Mouse (Mus musculus) adrenal gland, postnatal 25 days (tissue): ENCODE data around the gene Krt26. TPM values are rescaled to one million over a fixed set of nuclear protein-coding genes. Genes with fewer than 3 reads are reported as not detected.

Experiments used
- DNase-seq: peaks from one replicate; pipeline ENCODE4 v3.0.0; 2021; ENCODE audit warnings: mixed read lengths
- total RNA-seq: library from RNA; stranded (reverse); gene quantifications from 2 replicates; pipeline ENCODE4 v1.2.3, GENCODE M21; 2021

Gene Krt26
- total RNA-seq, 1 experiment from 2014 or later: not detected

DNA sequence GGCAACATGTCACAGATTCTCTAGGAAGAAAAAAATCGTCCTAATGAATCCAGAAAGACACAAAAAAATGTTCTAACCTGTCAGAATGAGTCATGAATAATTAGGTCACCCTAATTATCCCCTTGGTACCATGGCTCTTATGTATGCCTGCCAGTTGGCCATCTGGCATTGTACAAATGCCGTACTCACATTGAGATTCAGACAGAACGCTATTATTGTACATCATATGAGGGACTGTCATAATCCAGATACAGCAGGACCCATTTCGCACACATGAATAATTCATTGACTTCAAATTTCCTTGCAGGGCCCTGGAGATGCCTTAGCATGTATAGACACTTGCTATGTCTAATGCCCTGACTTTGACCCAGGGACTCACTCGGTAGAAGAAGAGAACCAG lies 53.8 kb downstream of the Krt26 start:
- no peak for DNase-seq

DNA sequence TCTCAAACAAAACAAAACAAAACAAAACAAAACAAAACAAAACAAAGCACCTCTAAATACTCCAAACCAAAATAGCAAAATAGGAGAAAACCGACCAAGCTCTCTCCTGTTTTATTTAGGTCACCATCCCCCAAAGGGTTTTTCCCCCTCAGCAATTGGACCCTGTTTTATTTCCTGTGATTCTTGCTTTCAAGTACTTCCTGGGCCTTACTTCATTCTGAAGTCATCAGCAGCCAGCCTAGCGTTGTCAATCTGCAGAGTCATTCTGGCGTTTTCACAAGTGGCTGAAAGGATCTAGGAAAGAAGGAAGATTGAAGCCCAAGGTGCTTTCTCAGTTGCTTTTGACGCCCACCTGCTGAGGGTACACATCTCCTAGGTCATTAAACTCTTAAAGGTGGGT lies 54.4 kb downstream of the Krt26 start:
- DNase-seq: no peak

DNA sequence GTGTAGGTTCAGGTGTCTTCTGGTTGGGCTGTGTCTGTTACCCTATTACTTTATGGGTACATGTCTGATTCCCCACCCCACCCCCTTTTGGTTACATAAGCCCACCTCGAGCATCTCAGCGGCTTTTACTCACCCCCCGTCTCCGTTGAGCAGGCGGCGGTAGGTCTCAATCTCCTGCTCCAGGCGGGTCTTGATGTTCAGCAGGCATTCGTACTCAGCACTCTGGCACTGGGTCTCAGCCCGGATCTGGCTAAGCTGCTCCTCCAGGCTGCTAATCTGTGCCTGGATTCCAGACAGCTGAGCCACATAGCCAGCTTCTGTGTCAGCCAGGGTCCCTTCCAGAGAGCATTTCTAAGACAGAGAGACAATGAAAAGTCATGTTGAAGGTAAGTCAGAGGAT lies 56.6 kb downstream of the Krt26 start:
- no peak for DNase-seq

DNA sequence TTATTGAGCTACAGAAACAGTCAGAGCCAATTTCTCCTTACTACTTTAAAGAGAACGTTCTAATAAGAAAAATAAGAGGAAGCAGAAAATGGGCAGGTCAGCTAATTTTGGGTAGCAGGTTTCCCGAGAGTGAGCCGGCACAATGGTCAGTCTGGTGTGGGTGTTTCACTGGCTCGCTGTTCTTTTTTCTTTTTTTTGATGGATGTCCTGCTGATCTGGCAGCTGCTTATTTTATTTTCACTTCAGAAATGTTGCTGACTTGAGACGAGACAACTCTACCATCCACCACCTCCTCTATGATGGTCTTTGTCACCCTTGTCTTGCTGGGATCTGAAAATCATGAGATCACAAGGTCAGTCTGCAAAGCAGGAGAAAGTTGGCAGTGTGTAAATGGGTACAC lies 57.8 kb downstream of the Krt26 start:
- DNase-seq: no peak

Other genes with a start within 250 kb of the Krt26 start
- gene Tns4, start 248.7 kb downstream of the Krt26 start, total RNA-seq: 0.12 TPM in 1 of 2 replicates, not detected in the other
- gene Ccr7, start 182.9 kb downstream of the Krt26 start, total RNA-seq: 0.21 TPM in 1 of 2 replicates, not detected in the other
- gene Smarce1, start 106.9 kb downstream of the Krt26 start, total RNA-seq: 63.5 and 101 TPM in 2 replicates
- gene Krt222, start 93.9 kb downstream of the Krt26 start, total RNA-seq: 1.4 and 2.4 TPM in 2 replicates
- not detected in 2 replicates for gene Krt24, start 52.7 kb downstream of the Krt26 start, total RNA-seq
- not detected in 2 replicates for gene Krt25, start 15.0 kb downstream of the Krt26 start, total RNA-seq
- gene Krt27, start 13.1 kb upstream of the Krt26 start, total RNA-seq: not detected in 2 replicates
- not detected in 2 replicates for gene Krt28, start 36.9 kb upstream of the Krt26 start, total RNA-seq
- 4.3 and 7.7 TPM in 2 replicates for gene Krt10, start 51.4 kb upstream of the Krt26 start, total RNA-seq
- not detected in 2 replicates for gene Krt12, start 84.3 kb upstream of the Krt26 start, total RNA-seq
- gene Krt20, start 100.2 kb upstream of the Krt26 start, total RNA-seq: 0.15 TPM in 1 of 2 replicates, not detected in the other
- not detected in 2 replicates for gene Krt23, start 155.2 kb upstream of the Krt26 start, total RNA-seq
- gene Krt39, start 183.4 kb upstream of the Krt26 start, total RNA-seq: not detected in 2 replicates
- gene Krt40, start 205.2 kb upstream of the Krt26 start, total RNA-seq: not detected in 2 replicates
- gene Krtap3-3, start 212.9 kb upstream of the Krt26 start, total RNA-seq: not detected in 2 replicates
- gene Krtap3-2, start 218.9 kb upstream of the Krt26 start, total RNA-seq: not detected in 2 replicates
- not detected in 2 replicates for gene Gm11939, start 221.5 kb upstream of the Krt26 start, total RNA-seq
- not detected in 2 replicates for gene Krtap3-1, start 228.7 kb upstream of the Krt26 start, total RNA-seq
- gene Krtap1-5, start 243.1 kb upstream of the Krt26 start, total RNA-seq: not detected in 2 replicates
- not detected in 2 replicates for gene Krtap1-4, start 245.7 kb upstream of the Krt26 start, total RNA-seq